Mouse (Mus musculus): ENCODE results near the gene Ube2o. TPM values are rescaled to one million over a fixed set of nuclear protein-coding genes. Genes with fewer than 3 reads are reported as not detected.
A peak's percentile ranks its signal among the peaks of the same experiment; 100 is the strongest.

Ube2o gene
- polyA plus RNA-seq, 1 experiment from 2014 or later = 5.2 TPM

DNA sequence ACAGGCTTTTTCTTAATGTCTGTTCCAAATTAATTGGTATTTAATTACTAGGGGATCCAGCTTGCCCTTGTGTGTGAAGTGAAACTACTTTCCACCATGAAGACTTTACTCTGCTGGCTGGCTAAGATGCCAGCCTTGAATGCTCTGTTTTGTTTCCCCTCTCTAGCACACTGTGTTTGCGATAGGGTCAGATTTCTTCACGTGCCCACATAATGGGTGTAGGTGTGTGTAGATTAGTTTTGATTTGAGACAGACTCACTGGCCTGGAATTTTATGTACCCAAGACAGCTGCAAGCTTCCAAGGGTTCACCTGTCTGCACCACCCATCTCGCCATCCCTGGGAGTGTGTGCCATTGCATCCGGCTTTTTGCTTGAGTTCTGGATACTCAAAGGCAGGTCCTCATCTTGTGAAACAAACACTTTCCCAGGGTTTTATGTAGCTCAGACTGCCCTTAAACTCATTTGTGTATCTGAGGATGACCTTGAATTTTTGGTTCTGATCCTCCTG, 67.7 kb downstream of the Ube2o start:
- H3K4me1 ChIP-seq (replicated peaks; ENCODE audit: control insufficient read depth, insufficient read depth, low read length) = peaks cover 4% of the 10 kb centered on the region
- no peak overlapping the region for H3K4me3 ChIP-seq (ENCODE audit: low read length)
- WGBS = 54% methylated on average over 4 of the region's 4 CpGs
- peak; percentile 32; the same call in 1 of the 2 replicates for ATAC-seq (ENCODE audit: low read depth)
- no peak overlapping the region for H3K9ac ChIP-seq (ENCODE audit: low read length)
- no peaks in the 10 kb centered on the region for H3K9me3 ChIP-seq (ENCODE audit: control insufficient read depth, low read length)
- H3K4me2 ChIP-seq (ENCODE audit: low read depth, low read length) = no peak overlapping the region
- 0 out of 2 replicates have a peak overlapping the region, but pooled peaks have one; percentile 50 for H3K27ac ChIP-seq (ENCODE audit: low read length)
- no peaks in the 10 kb centered on the region for H3K36me3 ChIP-seq (ENCODE audit: control insufficient read depth, insufficient read depth, low read length)
- H3K27me3 ChIP-seq (ENCODE audit: control insufficient read depth, insufficient read depth, low read depth, low read length) = no peaks in the 10 kb centered on the region

- 73% methylated on average over 6 of the region's 6 CpGs for WGBS
- no peak overlapping the region for H3K27ac ChIP-seq (ENCODE audit: low read length)
- no peak overlapping the region for H3K9ac ChIP-seq (ENCODE audit: low read length)
- H3K9me3 ChIP-seq (ENCODE audit: control insufficient read depth, low read length) = no peaks in the 10 kb centered on the region
- H3K4me1 ChIP-seq (replicated peaks; ENCODE audit: control insufficient read depth, insufficient read depth, low read length) = peaks cover under 1% of the 10 kb centered on the region; the same call in 1 of the 2 replicates
- no peaks in the 10 kb centered on the region for H3K36me3 ChIP-seq (ENCODE audit: control insufficient read depth, insufficient read depth, low read length)
- H3K27me3 ChIP-seq (ENCODE audit: control insufficient read depth, insufficient read depth, low read depth, low read length) = no peaks in the 10 kb centered on the region
- no peak overlapping the region for H3K4me3 ChIP-seq (ENCODE audit: low read length)
- no peak overlapping the region for H3K4me2 ChIP-seq (ENCODE audit: low read depth, low read length)
- ATAC-seq (ENCODE audit: low read depth) = no peak
Observed at GRCm38 (mm10) chr11:116512987-116513386, 68.3 kb downstream of the Ube2o start.

- H3K4me3 ChIP-seq (ENCODE audit: low read length) = no peak overlapping the region
- no peak overlapping the region for H3K4me2 ChIP-seq (ENCODE audit: low read depth, low read length)
- H3K27ac ChIP-seq (ENCODE audit: low read length) = no peak overlapping the region
- no peaks in the 10 kb centered on the region; the same call in 1 of the 2 replicates for H3K4me1 ChIP-seq (replicated peaks; ENCODE audit: control insufficient read depth, insufficient read depth, low read length)
- H3K9ac ChIP-seq (ENCODE audit: low read length) = no peak overlapping the region
- 88% methylated on average over 7 of the region's 7 CpGs for WGBS
- no peaks in the 10 kb centered on the region for H3K27me3 ChIP-seq (ENCODE audit: control insufficient read depth, insufficient read depth, low read depth, low read length)
- H3K9me3 ChIP-seq (ENCODE audit: control insufficient read depth, low read length) = no peaks in the 10 kb centered on the region
- H3K36me3 ChIP-seq (ENCODE audit: control insufficient read depth, insufficient read depth, low read length) = no peaks in the 10 kb centered on the region
- ATAC-seq (ENCODE audit: low read depth) = no peak
Observed at GRCm38 (mm10) chr11:116512154-116512553, 69.1 kb downstream of the Ube2o start.

DNA sequence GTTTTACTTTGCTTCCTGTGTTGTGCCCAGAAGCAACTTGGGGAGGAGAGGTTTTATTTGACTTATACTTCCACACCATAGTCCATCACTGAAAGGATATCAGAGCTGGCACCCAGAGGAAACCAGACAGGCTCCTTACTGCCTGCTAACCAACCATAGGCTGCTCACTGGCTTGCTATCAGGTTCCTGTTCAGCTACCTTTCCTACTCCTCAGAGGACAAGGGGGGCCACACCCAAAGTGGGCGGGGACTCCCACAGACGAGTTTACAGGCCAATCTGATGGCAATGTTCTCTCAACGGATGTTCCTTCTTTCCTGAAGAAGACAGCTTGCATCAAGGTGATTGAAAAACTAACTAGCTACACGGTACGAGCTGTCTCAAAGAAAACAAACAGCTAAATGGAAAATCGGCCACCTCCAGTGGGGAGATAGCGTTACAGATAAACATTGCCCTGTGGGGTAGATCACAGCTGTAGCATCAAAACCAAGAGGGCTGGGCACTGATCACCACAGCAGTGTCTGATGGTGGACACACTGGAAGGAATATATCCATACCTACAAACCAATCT, 69.9 kb downstream of the Ube2o start:
- ATAC-seq (ENCODE audit: low read depth) = no peak
- WGBS = 37% methylated on average over 7 of the region's 7 CpGs
- H3K4me2 ChIP-seq (ENCODE audit: low read depth, low read length) = no peak overlapping the region

GRCm38 (mm10) chr11:116508689-116509088, 72.6 kb downstream of the Ube2o start:
- ATAC-seq (ENCODE audit: low read depth) = no peak
- H3K27me3 ChIP-seq (ENCODE audit: control insufficient read depth, insufficient read depth, low read depth, low read length) = no peaks in the 10 kb centered on the region
- no peaks in the 10 kb centered on the region; the same call in 1 of the 2 replicates for H3K4me1 ChIP-seq (replicated peaks; ENCODE audit: control insufficient read depth, insufficient read depth, low read length)
- H3K9me3 ChIP-seq (ENCODE audit: control insufficient read depth, low read length) = no peaks in the 10 kb centered on the region
- no peak overlapping the region for H3K4me2 ChIP-seq (ENCODE audit: low read depth, low read length)
- H3K4me3 ChIP-seq (ENCODE audit: low read length) = no peak overlapping the region
- WGBS = 34% methylated on average over 2 of the region's 2 CpGs
- H3K9ac ChIP-seq (ENCODE audit: low read length) = no peak overlapping the region
- no peak overlapping the region for H3K27ac ChIP-seq (ENCODE audit: low read length)
- no peaks in the 10 kb centered on the region for H3K36me3 ChIP-seq (ENCODE audit: control insufficient read depth, insufficient read depth, low read length)

More for the DNA sequence above, 69.9 kb downstream of the Ube2o start:
- H3K4me3 ChIP-seq (ENCODE audit: low read length) = no peak overlapping the region
- H3K9ac ChIP-seq (ENCODE audit: low read length) = no peak overlapping the region
- H3K27ac ChIP-seq (ENCODE audit: low read length) = no peak overlapping the region
- no peaks in the 10 kb centered on the region for H3K36me3 ChIP-seq (ENCODE audit: control insufficient read depth, insufficient read depth, low read length)
- H3K27me3 ChIP-seq (ENCODE audit: control insufficient read depth, insufficient read depth, low read depth, low read length) = no peaks in the 10 kb centered on the region
- no peaks in the 10 kb centered on the region; the same call in 1 of the 2 replicates for H3K4me1 ChIP-seq (replicated peaks; ENCODE audit: control insufficient read depth, insufficient read depth, low read length)
- no peaks in the 10 kb centered on the region for H3K9me3 ChIP-seq (ENCODE audit: control insufficient read depth, low read length)

DNA sequence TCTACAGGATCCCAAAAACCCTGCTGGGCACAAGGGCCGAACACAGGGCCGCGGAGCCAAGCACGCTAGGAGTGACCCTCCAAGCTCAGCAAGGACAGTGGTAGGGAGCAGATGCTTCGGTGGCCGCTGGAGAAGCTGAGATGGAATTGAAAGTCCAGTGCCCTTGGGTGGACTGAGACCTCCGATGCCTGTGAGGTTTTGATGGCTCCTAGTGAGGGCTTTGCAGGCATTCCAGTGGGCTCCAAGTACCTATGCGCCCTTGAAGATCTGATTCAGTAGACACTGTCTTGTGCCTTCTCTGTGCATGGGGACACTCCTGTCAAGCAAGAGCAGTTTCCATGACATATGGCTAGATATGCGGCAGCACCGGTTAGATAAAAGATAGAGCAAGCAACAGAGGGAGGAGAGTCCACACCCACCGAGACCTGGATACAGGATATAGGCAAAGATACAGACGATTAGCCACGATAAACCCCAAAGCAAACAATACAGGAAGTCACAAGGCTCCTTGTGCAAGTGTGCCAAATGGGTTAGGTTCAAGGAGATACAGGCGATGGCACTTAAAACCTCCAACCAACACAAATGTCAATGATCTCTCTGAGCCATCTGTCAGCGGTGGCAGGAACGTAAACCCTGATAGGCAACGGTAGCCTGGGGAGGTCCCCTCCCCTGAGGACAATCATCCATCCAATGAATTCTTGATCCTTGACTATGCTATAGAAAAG, 74.9 kb downstream of the Ube2o start:
- ATAC-seq (ENCODE audit: low read depth) = no peak
- Histone ChIP-seq H3K27ac (ENCODE audit: low read length) (no peak overlapping the region), H3K4me2 (ENCODE audit: low read depth, low read length) (no peak overlapping the region), H3K36me3 (ENCODE audit: control insufficient read depth, insufficient read depth, low read length) (no peaks in the 10 kb centered on the region), H3K9me3 (ENCODE audit: control insufficient read depth, low read length) (no peaks in the 10 kb centered on the region), H3K4me3 (ENCODE audit: low read length) (no peak overlapping the region), H3K9ac (ENCODE audit: low read length) (no peak overlapping the region), H3K27me3 (ENCODE audit: control insufficient read depth, insufficient read depth, low read depth, low read length) (no peaks in the 10 kb centered on the region), H3K4me1 (replicated peaks; ENCODE audit: control insufficient read depth, insufficient read depth, low read length) (no peaks in the 10 kb centered on the region)
- 73% methylated on average over 17 of the region's 17 CpGs for WGBS

DNA sequence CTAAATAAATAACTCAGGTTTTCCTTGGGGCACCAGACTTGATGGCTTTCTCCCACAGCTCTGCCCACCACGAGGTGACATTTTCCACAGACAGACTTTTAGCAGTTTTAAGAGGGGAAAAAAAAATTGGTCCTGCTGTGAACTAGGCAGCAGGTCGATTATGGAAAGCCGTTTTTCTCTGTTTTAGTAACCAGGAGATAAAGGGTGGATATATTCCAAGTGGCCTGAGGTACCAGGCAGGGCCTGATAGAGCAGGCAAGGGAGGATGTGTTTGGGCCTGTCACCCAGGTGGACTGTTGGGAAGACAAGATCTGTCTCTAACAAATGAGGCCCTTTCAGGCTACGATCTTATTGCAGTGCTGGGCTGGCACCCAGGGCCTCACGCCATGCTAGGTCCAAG, 75.7 kb downstream of the Ube2o start:
- no peaks in the 10 kb centered on the region for H3K4me1 ChIP-seq (replicated peaks; ENCODE audit: control insufficient read depth, insufficient read depth, low read length)
- WGBS = 64% methylated on average over 5 of the region's 5 CpGs

DNA sequence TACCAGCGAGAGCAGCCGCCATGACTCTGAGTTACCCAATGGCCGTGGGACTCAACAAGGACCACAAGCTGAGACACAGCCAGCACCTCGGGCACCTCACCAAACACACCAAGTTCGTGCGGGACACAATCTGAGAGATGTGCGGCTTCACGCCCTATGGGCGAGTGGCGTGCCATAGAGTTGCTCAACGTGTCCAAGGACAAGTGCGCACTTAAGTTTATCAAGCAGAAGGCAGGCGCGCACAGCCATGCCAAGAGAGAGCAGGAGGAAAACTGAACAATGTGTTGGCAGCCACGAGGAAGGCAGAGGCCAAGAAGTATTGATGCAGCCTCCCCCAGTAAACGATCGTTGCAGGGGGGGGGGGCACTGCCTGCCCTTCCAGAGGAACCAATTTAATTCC, 76.7 kb downstream of the Ube2o start:
- ATAC-seq (ENCODE audit: low read depth) = peak; percentile 35; the same call in 1 of the 2 replicates
- H3K27ac ChIP-seq (ENCODE audit: low read length) = no peak overlapping the region
- H3K4me1 ChIP-seq (replicated peaks; ENCODE audit: control insufficient read depth, insufficient read depth, low read length) = no peaks in the 10 kb centered on the region
- H3K27me3 ChIP-seq (ENCODE audit: control insufficient read depth, insufficient read depth, low read depth, low read length) = no peaks in the 10 kb centered on the region
- no peaks in the 10 kb centered on the region for H3K9me3 ChIP-seq (ENCODE audit: control insufficient read depth, low read length)
- H3K9ac ChIP-seq (ENCODE audit: low read length) = no peak overlapping the region
- no peak overlapping the region for H3K4me3 ChIP-seq (ENCODE audit: low read length)
- WGBS = 73% methylated on average over 17 of the region's 17 CpGs
- no peaks in the 10 kb centered on the region for H3K36me3 ChIP-seq (ENCODE audit: control insufficient read depth, insufficient read depth, low read length)
- H3K4me2 ChIP-seq (ENCODE audit: low read depth, low read length) = no peak overlapping the region

More for the DNA sequence above, 75.7 kb downstream of the Ube2o start:
- H3K36me3 ChIP-seq (ENCODE audit: control insufficient read depth, insufficient read depth, low read length) = no peaks in the 10 kb centered on the region
- H3K9me3 ChIP-seq (ENCODE audit: control insufficient read depth, low read length) = no peaks in the 10 kb centered on the region
- no peak overlapping the region for H3K4me2 ChIP-seq (ENCODE audit: low read depth, low read length)
- no peaks in the 10 kb centered on the region for H3K27me3 ChIP-seq (ENCODE audit: control insufficient read depth, insufficient read depth, low read depth, low read length)
- no peak overlapping the region for H3K9ac ChIP-seq (ENCODE audit: low read length)
- no peak for ATAC-seq (ENCODE audit: low read depth)
- no peak overlapping the region for H3K27ac ChIP-seq (ENCODE audit: low read length)
- H3K4me3 ChIP-seq (ENCODE audit: low read length) = no peak overlapping the region

GRCm38 (mm10) chr11:116501005-116501746, 80.1 kb downstream of the Ube2o start:
- H3K9me3 ChIP-seq (ENCODE audit: control insufficient read depth, low read length) = peaks cover 3% of the 10 kb centered on the region; the same call in 1 of the 2 replicates
- no peak overlapping the region for H3K9ac ChIP-seq (ENCODE audit: low read length)
- no peak overlapping the region for H3K4me2 ChIP-seq (ENCODE audit: low read depth, low read length)
- H3K36me3 ChIP-seq (ENCODE audit: control insufficient read depth, insufficient read depth, low read length) = no peaks in the 10 kb centered on the region
- no peak overlapping the region for H3K27ac ChIP-seq (ENCODE audit: low read length)
- no peaks in the 10 kb centered on the region for H3K4me1 ChIP-seq (replicated peaks; ENCODE audit: control insufficient read depth, insufficient read depth, low read length)
- H3K4me3 ChIP-seq (ENCODE audit: low read length) = no peak overlapping the region
- H3K27me3 ChIP-seq (ENCODE audit: control insufficient read depth, insufficient read depth, low read depth, low read length) = no peaks in the 10 kb centered on the region; the same call in 1 of the 2 replicates
- WGBS = 20% methylated on average over 7 of the region's 7 CpGs
- peak; percentile 70 for ATAC-seq (ENCODE audit: low read depth)

Data from lung, embryonic 16.5 days (tissue).